ENCODE assay signal across 16 mouse cellular contexts in the genomic region with DNA sequence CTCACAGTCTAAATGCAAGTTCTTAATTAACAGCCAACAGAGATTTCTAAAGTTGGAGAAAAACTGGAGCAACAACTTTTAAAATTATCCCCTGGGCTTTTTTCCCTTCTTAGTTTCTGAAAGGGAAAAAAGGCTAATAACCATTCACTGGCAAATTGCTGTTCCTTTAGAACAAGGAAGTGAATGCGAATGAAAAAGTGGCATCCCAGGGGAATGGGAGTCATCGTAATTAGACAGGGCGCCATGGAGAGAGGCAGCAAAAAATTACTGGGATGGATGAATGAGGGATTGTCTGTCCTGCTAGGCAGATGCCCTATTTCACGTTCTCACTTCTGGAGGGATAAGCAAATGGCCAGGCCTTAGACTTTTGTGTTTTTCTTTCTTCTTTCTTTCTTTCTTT.
"Had no signal": no experiment of that assay in that cellular context is flagged by ENCODE, and none has a peak within 500 bp of the region (broad histone marks: within the 10 kb centered on the region; RNA-seq: fewer than 3 reads in every experiment).

No protein-coding gene starts in this region.

- H3K4me2 ChIP-seq: kidney, embryonic 15.5 days; limb, embryonic 12.5 days; liver, embryonic 13.5 days; lung, embryonic 15.5 days; midbrain, embryonic 13.5 days; neural tube, embryonic 12.5 days had no signal

- H3K9ac ChIP-seq: kidney, embryonic 15.5 days; limb, embryonic 12.5 days; liver, embryonic 13.5 days; liver, postnatal 0 days; lung, embryonic 15.5 days; midbrain, embryonic 13.5 days; neural tube, embryonic 12.5 days had no signal

- H3K36me3 ChIP-seq: kidney, embryonic 15.5 days; limb, embryonic 12.5 days; liver, embryonic 13.5 days; lung, embryonic 15.5 days; midbrain, embryonic 13.5 days; neural tube, embryonic 12.5 days had no signal

- ATAC-seq: liver, postnatal 0 days; midbrain, embryonic 13.5 days had no signal

- H3K27ac ChIP-seq: kidney, embryonic 15.5 days; limb, embryonic 12.5 days; liver, embryonic 13.5 days; lung, embryonic 15.5 days; macrophage; midbrain, embryonic 13.5 days; neural tube, embryonic 12.5 days had no signal

- H3K4me3 ChIP-seq: kidney, embryonic 15.5 days; limb, embryonic 12.5 days; liver, embryonic 13.5 days; lung, embryonic 15.5 days; megakaryocyte, embryonic 14.5 days; midbrain, embryonic 13.5 days; neural tube, embryonic 12.5 days had no signal

- H3K4me1 ChIP-seq: kidney, embryonic 15.5 days; limb, embryonic 12.5 days; liver, embryonic 13.5 days; lung, embryonic 15.5 days; megakaryocyte, embryonic 14.5 days; midbrain, embryonic 13.5 days; neural tube, embryonic 12.5 days had no signal

- H3K27me3 ChIP-seq: kidney, embryonic 15.5 days; limb, embryonic 12.5 days; liver, embryonic 13.5 days; lung, embryonic 15.5 days; megakaryocyte, embryonic 14.5 days; midbrain, embryonic 13.5 days; neural tube, embryonic 12.5 days had no signal

- H3K9me3 ChIP-seq: kidney, embryonic 15.5 days; limb, embryonic 12.5 days; liver, embryonic 13.5 days; lung, embryonic 15.5 days; midbrain, embryonic 13.5 days; neural tube, embryonic 12.5 days had no signal

- DNase-seq: kidney, adult 2 months; kidney, postnatal 14 days; liver; liver, embryonic 13.5 days; liver, postnatal 0 days; lung, postnatal 14 days; retina, postnatal 1 day; right cerebral cortex, postnatal 25 days; thymus, postnatal 4 days had no signal
